Comparison of ENCODE assay signal across 8 mouse cellular contexts in the genomic region with DNA sequence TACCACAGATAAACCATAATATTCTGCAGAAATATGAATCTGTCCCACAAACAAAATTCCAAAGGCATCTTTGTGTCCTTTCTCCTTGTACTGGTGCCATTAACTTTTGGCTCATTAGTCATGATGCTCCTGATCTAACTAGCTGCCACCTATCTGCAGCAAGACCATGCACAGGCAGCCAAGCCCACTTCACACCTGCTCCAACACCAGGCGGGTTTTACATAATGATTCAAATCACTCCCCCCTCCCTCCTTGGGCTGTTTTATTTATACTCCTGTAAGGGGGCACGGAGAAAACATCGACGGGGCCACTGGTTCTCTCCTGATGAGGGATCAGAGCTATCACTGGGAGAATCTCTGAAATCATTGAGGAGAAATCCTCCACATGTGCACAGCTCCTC. TPM values are rescaled to one million over a fixed set of nuclear protein-coding genes. Genes with fewer than 3 reads are reported as not detected.
DNase-seq lines count a peak whose midpoint lies in the region; ATAC-seq and TF ChIP-seq lines count a peak whose summit lies in the region.

No protein-coding gene starts in this region.

- 0 out of 2 replicates have a peak, but pooled peaks have one; percentile 15 for TF ChIP-seq CTCF in stomach, postnatal 0 days (IDR thresholded peaks at IDR 0.05; ENCODE audit: low read depth)

- H3K4me1 ChIP-seq in forebrain, embryonic 10.5 days: peaks cover 36% of the 10 kb centered on the region
- H3K4me1 ChIP-seq in forebrain, embryonic 11.5 days (replicated peaks; ENCODE audit: control insufficient read depth, insufficient read depth, low read length): peaks cover 5% of the 10 kb centered on the region; the same call in 1 of the 2 replicates
- peaks cover 12% of the 10 kb centered on the region for H3K4me1 ChIP-seq in neural tube, embryonic 11.5 days (ENCODE audit: control insufficient read depth, insufficient read depth, low read length)
- H3K4me1 ChIP-seq in limb, embryonic 14.5 days (ENCODE audit: control insufficient read depth, insufficient read depth, low read length): peaks cover 13% of the 10 kb centered on the region
- H3K4me1 ChIP-seq in stomach, postnatal 0 days (replicated peaks; ENCODE audit: control insufficient read depth, insufficient read depth): no peaks in the 10 kb centered on the region; the same call in 1 of the 2 replicates

- WGBS in forebrain, embryonic 10.5 days: 8% methylated on average over 4 of the region's 4 CpGs
- 15% methylated on average over 4 of the region's 4 CpGs for WGBS in forebrain, embryonic 11.5 days
- WGBS in neural tube, embryonic 11.5 days: 9% methylated on average over 4 of the region's 4 CpGs
- 9% methylated on average over 4 of the region's 4 CpGs for WGBS in limb, embryonic 14.5 days
- 28% methylated on average over 4 of the region's 4 CpGs for WGBS in stomach, postnatal 0 days

- peaks cover 29% of the 10 kb centered on the region for H3K27me3 ChIP-seq in forebrain, embryonic 10.5 days (ENCODE audit: poor library complexity, severe bottlenecking)
- peaks cover 3% of the 10 kb centered on the region; the same call in 1 of the 2 replicates for H3K27me3 ChIP-seq in forebrain, embryonic 11.5 days (ENCODE audit: control insufficient read depth, insufficient read depth, low read length)
- H3K27me3 ChIP-seq in neural tube, embryonic 11.5 days (ENCODE audit: control insufficient read depth, insufficient read depth, low read length): 0 out of 2 replicates have a peak, but pooled peaks cover 5% of the 10 kb centered on the region
- H3K27me3 ChIP-seq in limb, embryonic 14.5 days (ENCODE audit: control insufficient read depth, insufficient read depth, low read length): no peaks in the 10 kb centered on the region
- H3K27me3 ChIP-seq in stomach, postnatal 0 days (ENCODE audit: control insufficient read depth, insufficient read depth, low read length): no peaks in the 10 kb centered on the region

- H3K4me2 ChIP-seq in forebrain, embryonic 11.5 days (ENCODE audit: low read depth, low read length, severe bottlenecking): no peak overlapping the region; the same call in 1 of the 2 replicates
- peak overlapping the region; percentile 61 for H3K4me2 ChIP-seq in neural tube, embryonic 11.5 days (ENCODE audit: low read depth)
- peak overlapping the region; percentile 96 for H3K4me2 ChIP-seq in limb, embryonic 14.5 days (replicated peaks; ENCODE audit: low read depth, low read length, severe bottlenecking)
- no peak overlapping the region for H3K4me2 ChIP-seq in stomach, postnatal 0 days (replicated peaks; ENCODE audit: low read depth)

- no peak for TF ChIP-seq POLR2A in limb, embryonic 14.5 days (IDR thresholded peaks at IDR 0.05; ENCODE audit: borderline replicate concordance, extremely low read depth, insufficient read depth, insufficient read length)

- H3K4me3 ChIP-seq in forebrain, embryonic 10.5 days: peak overlapping the region; percentile 83
- no peak overlapping the region for H3K4me3 ChIP-seq in forebrain, embryonic 11.5 days (ENCODE audit: low read depth, low read length)
- peak overlapping the region; percentile 86; the same call in 1 of the 2 replicates for H3K4me3 ChIP-seq in neural tube, embryonic 11.5 days (ENCODE audit: low read depth, low read length)
- peak overlapping the region; percentile 81 for H3K4me3 ChIP-seq in limb, embryonic 14.5 days (replicated peaks; ENCODE audit: low read length)
- H3K4me3 ChIP-seq in stomach, postnatal 0 days (ENCODE audit: low read depth, low read length): no peak overlapping the region

- no peak for DNase-seq in forebrain, embryonic 10.5 days (ENCODE audit: extremely low spot score, low spot score)
- DNase-seq in forebrain, embryonic 11.5 days (ENCODE audit: low spot score): no peak
- no peak for DNase-seq in neural tube, embryonic 11.5 days (ENCODE audit: low spot score)
- no peak for DNase-seq in neural tube, embryonic 10.5 days (ENCODE audit: extremely low spot score, low spot score)
- DNase-seq in limb, embryonic 14.5 days (ENCODE audit: low spot score): no peak
- DNase-seq in stomach, postnatal 0 days (ENCODE audit: low spot score): no peak
- no peak for DNase-seq in gastrocnemius, postnatal 4 days (ENCODE audit: low spot score in 2 of 2)
- no peak for DNase-seq in embryo, embryonic 10 days (ENCODE audit: low spot score)

- no peak for ATAC-seq in forebrain, embryonic 11.5 days (replicated peaks; ENCODE audit: low FRiP score)
- ATAC-seq in neural tube, embryonic 11.5 days (ENCODE audit: insufficient read depth, low FRiP score, low TSS enrichment): no peak
- ATAC-seq in limb, embryonic 14.5 days (ENCODE audit: low FRiP score, low read depth): no peak
- no peak for ATAC-seq in stomach, postnatal 0 days (ENCODE audit: low FRiP score, low TSS enrichment)

- no peak for TF ChIP-seq EP300 in stomach, postnatal 0 days (optimal IDR thresholded peaks at IDR 0.05)

- no peak overlapping the region for H3K9ac ChIP-seq in forebrain, embryonic 11.5 days (ENCODE audit: low read length)
- no peak overlapping the region for H3K9ac ChIP-seq in neural tube, embryonic 11.5 days (ENCODE audit: low read length)
- H3K9ac ChIP-seq in limb, embryonic 14.5 days (ENCODE audit: low read depth, low read length, severe bottlenecking): no peak overlapping the region
- H3K9ac ChIP-seq in stomach, postnatal 0 days (ENCODE audit: low read length): no peak overlapping the region

- H3K9me3 ChIP-seq in forebrain, embryonic 10.5 days: no peaks in the 10 kb centered on the region
- H3K9me3 ChIP-seq in forebrain, embryonic 11.5 days (ENCODE audit: control insufficient read depth, low read length): no peaks in the 10 kb centered on the region
- no peaks in the 10 kb centered on the region for H3K9me3 ChIP-seq in neural tube, embryonic 11.5 days (ENCODE audit: control insufficient read depth, low read length)
- no peaks in the 10 kb centered on the region for H3K9me3 ChIP-seq in limb, embryonic 14.5 days (ENCODE audit: control insufficient read depth, low read length)
- no peaks in the 10 kb centered on the region for H3K9me3 ChIP-seq in stomach, postnatal 0 days (ENCODE audit: control insufficient read depth, low read length)

- no peak overlapping the region for H3K27ac ChIP-seq in forebrain, embryonic 10.5 days
- H3K27ac ChIP-seq in forebrain, embryonic 11.5 days (ENCODE audit: low read depth, low read length): no peak overlapping the region
- no peak overlapping the region for H3K27ac ChIP-seq in neural tube, embryonic 11.5 days (ENCODE audit: low read depth, low read length)
- H3K27ac ChIP-seq in limb, embryonic 14.5 days (replicated peaks; ENCODE audit: low read depth, low read length): no peak overlapping the region
- no peak overlapping the region for H3K27ac ChIP-seq in stomach, postnatal 0 days (replicated peaks)

- H3K36me3 ChIP-seq in forebrain, embryonic 10.5 days (replicated peaks): no peaks in the 10 kb centered on the region
- no peaks in the 10 kb centered on the region for H3K36me3 ChIP-seq in forebrain, embryonic 11.5 days (ENCODE audit: control insufficient read depth, insufficient read depth, low read length)
- H3K36me3 ChIP-seq in neural tube, embryonic 11.5 days (ENCODE audit: control insufficient read depth, insufficient read depth, low read length): no peaks in the 10 kb centered on the region
- H3K36me3 ChIP-seq in limb, embryonic 14.5 days (ENCODE audit: control insufficient read depth, insufficient read depth, low read length): no peaks in the 10 kb centered on the region
- H3K36me3 ChIP-seq in stomach, postnatal 0 days (ENCODE audit: control insufficient read depth, insufficient read depth, low read length): no peaks in the 10 kb centered on the region

RNA-seq across cellular contexts. Expression of gene Crim1, which starts 1.2 kb away (rescaled TPM):
- polyA plus RNA-seq in forebrain, embryonic 10.5 days (2016; fragmentation: Nextera tagmentation; extraction: Ambion mirVana): 1.8 and 2.3 TPM in 2 replicates
- 2.7 and 3.7 TPM in 2 replicates for polyA plus RNA-seq in forebrain, embryonic 11.5 days (2014; fragmentation: Nextera tagmentation; extraction: Ambion mirVana)
- 5.6 and 7.9 TPM in 2 replicates for polyA plus RNA-seq in neural tube, embryonic 11.5 days (2014; fragmentation: Nextera tagmentation; extraction: Ambion mirVana)
- polyA plus RNA-seq in limb, embryonic 14.5 days (2012; rRNA removed): 22.9 and 29.9 TPM in 2 replicates
- 10.5 and 13.9 TPM in 2 replicates for polyA plus RNA-seq in limb, embryonic 14.5 days (2014; fragmentation: Nextera tagmentation; extraction: Ambion mirVana)
- polyA plus RNA-seq in stomach, postnatal 0 days (2015; fragmentation: Nextera tagmentation; extraction: Ambion mirVana): 4.3 and 5.1 TPM in 2 replicates
- total RNA-seq in gastrocnemius, postnatal 4 days (2021): 10 to 100 TPM; 21.1 to 26.8 TPM

Comparison
In these comparisons a context has a peak if more than half of its experiments do, and no peak if none do; other contexts are left out.
1. H3K4me3 ChIP-seq: peak in forebrain, embryonic 10.5 days (single experiment), neural tube, embryonic 11.5 days (single experiment) and limb, embryonic 14.5 days (single experiment); none in forebrain, embryonic 11.5 days (single experiment) and stomach, postnatal 0 days (single experiment).
2. H3K4me2 ChIP-seq: peak in neural tube, embryonic 11.5 days (single experiment) and limb, embryonic 14.5 days (single experiment); none in forebrain, embryonic 11.5 days (single experiment) and stomach, postnatal 0 days (single experiment).